Mouse (Mus musculus): ENCODE data around the gene Slit3.

DNA sequence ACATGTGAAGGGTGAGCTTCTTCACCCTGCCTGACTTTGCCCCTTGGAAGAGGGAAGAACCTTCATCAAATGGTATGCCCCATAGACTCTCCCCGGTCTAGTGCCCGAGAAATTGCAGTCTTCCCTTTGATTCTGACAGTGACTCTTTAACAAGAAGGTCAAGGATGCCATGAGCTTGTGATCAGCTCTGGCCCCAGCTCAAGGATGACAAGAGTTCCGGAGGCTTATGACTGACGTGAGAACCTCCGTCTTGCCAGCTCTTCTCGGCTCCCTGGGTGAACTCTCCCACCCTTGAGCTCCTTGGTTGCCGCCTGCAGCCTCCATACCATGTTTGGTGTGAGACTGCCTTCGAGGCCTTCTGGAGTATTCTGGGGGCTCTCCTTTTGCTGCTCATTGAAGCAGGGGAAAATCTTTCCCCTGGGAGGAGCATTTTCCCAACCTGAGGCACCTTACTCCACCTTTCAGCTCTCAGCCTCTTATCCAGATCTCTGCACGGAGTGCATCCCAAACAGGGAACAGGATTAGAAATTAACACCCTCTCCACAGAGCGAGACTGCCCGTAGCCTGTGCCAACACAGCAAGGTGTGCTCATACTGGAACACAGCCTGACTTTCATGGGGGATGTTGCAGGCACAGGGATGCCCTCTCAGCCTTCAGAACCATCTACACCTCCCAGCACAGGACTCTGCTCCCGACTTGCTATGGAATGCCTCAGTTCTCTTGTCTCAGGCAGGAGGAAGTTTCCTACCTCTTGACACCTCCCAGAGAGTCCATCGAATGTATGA, 224.9 kb downstream of the Slit3 start:
- no peak for TF ChIP-seq PAX5 (IDR thresholded peaks at IDR 0.05; ENCODE audit: low read length)
- no peak for TF ChIP-seq MAX (IDR thresholded peaks at IDR 0.05; ENCODE audit: low read length)
- no peak for TF ChIP-seq CTCF (conservative IDR thresholded peaks at IDR 0.05 in 1 of 2, IDR thresholded peaks at IDR 0.05 in 1 of 2; ENCODE audit: low read depth in 2 of 2, low read length in 2 of 2)
- TF ChIP-seq ELF1 (IDR thresholded peaks at IDR 0.05; ENCODE audit: low read depth, low read length), result no peak
- TF ChIP-seq MXI1 (IDR thresholded peaks at IDR 0.05; ENCODE audit: low read depth, low read length), result no peak
- no peak for TF ChIP-seq POLR2A (IDR thresholded peaks at IDR 0.05; ENCODE audit: low read depth, low read length)
